Mouse (Mus musculus): ENCODE measurements around the gene Olfr525. TPM values are rescaled to one million over a fixed set of nuclear protein-coding genes. Genes with fewer than 3 reads are reported as not detected.

Gene Olfr525
- polyA plus RNA-seq, 1 experiment from 2014 or later, result not detected

DNA sequence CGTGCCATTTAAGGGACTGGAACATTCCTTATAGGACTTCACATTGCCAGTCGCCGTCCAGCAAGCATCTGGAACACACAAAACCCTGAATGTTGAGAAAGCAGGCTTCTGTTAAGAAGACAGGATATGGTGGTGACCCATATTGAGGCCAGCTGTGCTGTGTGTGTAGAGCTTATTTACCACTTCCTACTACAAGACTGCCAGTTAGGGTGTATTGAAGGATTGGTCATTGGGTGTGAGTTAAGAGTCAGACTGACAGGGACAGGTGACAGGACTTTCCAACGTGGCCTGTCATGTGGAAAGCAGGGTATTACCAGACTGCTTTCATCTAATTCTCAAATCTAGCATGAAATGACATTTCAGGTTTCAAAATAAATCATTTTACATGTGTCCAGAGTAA is 53.6 kb downstream of the Olfr525 start:
- Histone ChIP-seq H3K4me1 (ENCODE audit: control insufficient read depth, low read depth, low read length) (no peaks in the 10 kb centered on the region), H3K36me3 (ENCODE audit: control insufficient read depth, insufficient read depth) (no peaks in the 10 kb centered on the region), H3K27ac (ENCODE audit: low read length) (no peak overlapping the region), H3K9me3 (replicated peaks; ENCODE audit: control insufficient read depth, low read length) (no peaks in the 10 kb centered on the region), H3K4me2 (ENCODE audit: low read depth, low read length) (no peak overlapping the region), H3K27me3 (ENCODE audit: control insufficient read depth, insufficient read depth, low read depth, low read length) (no peaks in the 10 kb centered on the region), H3K9ac (ENCODE audit: low read depth, low read length) (no peak overlapping the region), H3K4me3 (ENCODE audit: low read depth, low read length) (no peak overlapping the region)
- no peak for ATAC-seq (ENCODE audit: low read depth)
- WGBS (ENCODE audit: insufficient replicate concordance), result 37% methylated on average over 4 of the region's 4 CpGs

DNA sequence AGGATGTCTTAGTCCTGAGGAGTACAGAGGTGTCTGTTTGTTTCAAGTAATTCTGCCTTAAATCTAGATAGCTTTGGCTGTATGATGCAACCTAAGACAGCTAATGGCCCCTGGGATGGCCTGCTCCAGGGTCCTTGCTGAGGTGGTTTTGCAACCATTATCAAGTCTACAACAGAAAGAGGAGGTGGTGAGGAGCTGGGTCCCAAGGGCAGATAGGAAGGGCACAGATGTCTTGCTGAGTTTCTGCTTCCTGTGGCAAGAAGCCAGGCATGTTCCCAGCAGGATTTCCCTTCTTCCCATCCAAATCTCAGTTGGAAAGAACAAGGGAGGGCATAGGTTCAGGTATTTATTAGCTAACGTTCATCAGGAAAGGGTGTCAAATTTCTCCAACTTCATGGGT is 55.6 kb downstream of the Olfr525 start, which contains the start of gene Olfr530:
Gene Olfr530 (minus strand): TSS at position 101 of the 400 bp plus-strand sequence.
- no peak within 1 kb of the TSS for H3K9ac ChIP-seq (ENCODE audit: low read depth, low read length)
- H3K27me3 ChIP-seq (ENCODE audit: control insufficient read depth, insufficient read depth, low read depth, low read length), result no peaks in the 10 kb centered on the region
- H3K27ac ChIP-seq (ENCODE audit: low read length), result no peak within 1 kb of the TSS
- H3K9me3 ChIP-seq (replicated peaks; ENCODE audit: control insufficient read depth, low read length), result no peaks in the 10 kb centered on the region
- 21% methylated on average over 1 of the region's 1 CpGs for WGBS (ENCODE audit: insufficient replicate concordance)
- no peak for ATAC-seq (ENCODE audit: low read depth)
- no peaks in the 10 kb centered on the region for H3K4me1 ChIP-seq (ENCODE audit: control insufficient read depth, low read depth, low read length)
- H3K4me2 ChIP-seq (ENCODE audit: low read depth, low read length), result no peak within 1 kb of the TSS
- no peaks in the 10 kb centered on the region for H3K36me3 ChIP-seq (ENCODE audit: control insufficient read depth, insufficient read depth)
- no peak within 1 kb of the TSS for H3K4me3 ChIP-seq (ENCODE audit: low read depth, low read length)

DNA sequence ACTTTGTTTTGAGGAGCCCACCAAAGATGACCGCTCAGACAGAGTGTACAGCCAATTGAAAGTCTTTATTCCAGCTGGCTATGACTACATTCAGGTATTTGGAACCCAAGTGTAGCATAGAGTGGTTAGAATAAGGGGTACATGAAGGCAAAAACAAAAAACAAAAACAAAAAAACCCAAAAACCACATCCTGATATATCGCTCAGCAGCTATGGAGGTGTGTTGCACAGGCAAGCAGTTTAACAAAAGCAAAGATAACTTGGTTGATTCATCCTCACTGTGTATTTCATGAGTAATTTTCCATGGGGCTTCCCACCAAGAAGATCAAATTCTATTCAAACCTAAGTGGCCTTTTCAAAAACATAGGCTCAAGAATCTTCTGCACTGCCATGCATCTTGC is 56.3 kb downstream of the Olfr525 start:
- WGBS (ENCODE audit: insufficient replicate concordance), result 65% methylated on average over 2 of the region's 2 CpGs
- Histone ChIP-seq H3K27me3 (ENCODE audit: control insufficient read depth, insufficient read depth, low read depth, low read length) (no peaks in the 10 kb centered on the region), H3K27ac (ENCODE audit: low read length) (no peak overlapping the region)

More for the DNA sequence above, 56.3 kb downstream of the Olfr525 start:
- Histone ChIP-seq H3K36me3 (ENCODE audit: control insufficient read depth, insufficient read depth) (no peaks in the 10 kb centered on the region), H3K9me3 (replicated peaks; ENCODE audit: control insufficient read depth, low read length) (no peaks in the 10 kb centered on the region), H3K4me3 (ENCODE audit: low read depth, low read length) (no peak overlapping the region), H3K9ac (ENCODE audit: low read depth, low read length) (no peak overlapping the region), H3K4me2 (ENCODE audit: low read depth, low read length) (no peak overlapping the region), H3K4me1 (ENCODE audit: control insufficient read depth, low read depth, low read length) (no peaks in the 10 kb centered on the region)
- no peak for ATAC-seq (ENCODE audit: low read depth)

Other genes starting within 250 kb of the Olfr525 start
- gene Caly, start 238.3 kb upstream of the Olfr525 start, polyA plus RNA-seq (2015; fragmentation: Nextera tagmentation; extraction: Ambion mirVana), result not detected in 2 replicates
- gene Prap1, start 227.5 kb upstream of the Olfr525 start, polyA plus RNA-seq (2015; fragmentation: Nextera tagmentation; extraction: Ambion mirVana), result 9.5 TPM in 1 of 2 replicates, not detected in the other
- gene Fuom, start 218.4 kb upstream of the Olfr525 start, polyA plus RNA-seq (2015; fragmentation: Nextera tagmentation; extraction: Ambion mirVana), result 8.4 and 11.6 TPM in 2 replicates
- 11.0 and 14.3 TPM in 2 replicates for gene Paox, start 205.1 kb upstream of the Olfr525 start, polyA plus RNA-seq (2015; fragmentation: Nextera tagmentation; extraction: Ambion mirVana)
- 122 and 131 TPM in 2 replicates for gene Echs1, start 204.4 kb upstream of the Olfr525 start, polyA plus RNA-seq (2015; fragmentation: Nextera tagmentation; extraction: Ambion mirVana)
- gene Mtg1, start 183.3 kb upstream of the Olfr525 start, polyA plus RNA-seq (2015; fragmentation: Nextera tagmentation; extraction: Ambion mirVana), result 13.0 and 13.1 TPM in 2 replicates
- not detected in 2 replicates for gene Sprn, start 166.0 kb upstream of the Olfr525 start, polyA plus RNA-seq (2015; fragmentation: Nextera tagmentation; extraction: Ambion mirVana)
- not detected in 2 replicates for gene Olfr522, start 156.1 kb upstream of the Olfr525 start, polyA plus RNA-seq (2015; fragmentation: Nextera tagmentation; extraction: Ambion mirVana)
- not detected in 2 replicates for gene Olfr523, start 147.6 kb upstream of the Olfr525 start, polyA plus RNA-seq (2015; fragmentation: Nextera tagmentation; extraction: Ambion mirVana)
- not detected in 2 replicates for gene Olfr524, start 114.9 kb upstream of the Olfr525 start, polyA plus RNA-seq (2015; fragmentation: Nextera tagmentation; extraction: Ambion mirVana)
- 0.05 and 0.06 TPM in 2 replicates for gene Cd163l1, start 102.6 kb upstream of the Olfr525 start, polyA plus RNA-seq (2015; fragmentation: Nextera tagmentation; extraction: Ambion mirVana)
- gene 5830411N06Rik, start 73.6 kb upstream of the Olfr525 start, polyA plus RNA-seq (2015; fragmentation: Nextera tagmentation; extraction: Ambion mirVana), result not detected in 2 replicates
- gene Olfr527, start 13.2 kb downstream of the Olfr525 start, polyA plus RNA-seq (2015; fragmentation: Nextera tagmentation; extraction: Ambion mirVana), result not detected in 2 replicates
- gene Olfr60, start 40.8 kb downstream of the Olfr525 start, polyA plus RNA-seq (2015; fragmentation: Nextera tagmentation; extraction: Ambion mirVana), result not detected in 2 replicates
- gene Olfr530, start 55.5 kb downstream of the Olfr525 start, polyA plus RNA-seq (2015; fragmentation: Nextera tagmentation; extraction: Ambion mirVana), result not detected in 2 replicates
- not detected in 2 replicates for gene Olfr531, start 82.1 kb downstream of the Olfr525 start, polyA plus RNA-seq (2015; fragmentation: Nextera tagmentation; extraction: Ambion mirVana)
- gene Olfr532, start 100.8 kb downstream of the Olfr525 start, polyA plus RNA-seq (2015; fragmentation: Nextera tagmentation; extraction: Ambion mirVana), result not detected in 2 replicates
- not detected in 2 replicates for gene Olfr533, start 142.5 kb downstream of the Olfr525 start, polyA plus RNA-seq (2015; fragmentation: Nextera tagmentation; extraction: Ambion mirVana)
- not detected in 2 replicates for gene Olfr535, start 163.4 kb downstream of the Olfr525 start, polyA plus RNA-seq (2015; fragmentation: Nextera tagmentation; extraction: Ambion mirVana)
- not detected in 2 replicates for gene Olfr536, start 186.5 kb downstream of the Olfr525 start, polyA plus RNA-seq (2015; fragmentation: Nextera tagmentation; extraction: Ambion mirVana)
- not detected in 2 replicates for gene Olfr538, start 247.0 kb downstream of the Olfr525 start, polyA plus RNA-seq (2015; fragmentation: Nextera tagmentation; extraction: Ambion mirVana)